ENCODE assay signal across 27 mouse cellular contexts in the genomic region with DNA sequence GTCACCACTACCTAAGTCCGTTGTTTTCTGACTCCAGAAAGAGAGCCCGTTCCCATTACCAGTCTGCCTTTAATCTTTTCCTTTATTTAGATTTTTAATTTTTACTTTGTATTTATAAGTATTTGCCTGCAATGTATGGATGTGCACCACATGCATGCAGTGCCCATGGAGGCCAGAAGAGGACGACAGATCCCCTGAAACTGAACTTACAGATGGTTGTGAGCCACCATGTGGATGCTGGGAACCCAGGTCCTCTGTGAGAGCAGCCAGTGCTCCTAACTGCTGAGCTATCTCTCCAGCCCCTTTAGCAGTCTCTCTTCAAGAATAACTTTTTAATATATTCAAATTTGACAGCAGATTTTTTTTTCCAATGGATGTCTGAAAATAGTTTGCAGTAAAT.
A peak's percentile ranks its signal among the peaks of the same experiment; 100 is the strongest.
DNase-seq lines count a peak whose midpoint lies in the region; ATAC-seq and TF ChIP-seq lines count a peak whose summit lies in the region.
"Had no signal": no experiment of that assay in that cellular context is flagged by ENCODE, and none has a peak within 500 bp of the region (broad histone marks: within the 10 kb centered on the region; RNA-seq: fewer than 3 reads in every experiment).

No protein-coding gene starts in this region.

- no peaks in the 10 kb centered on the region for H3K36me3 ChIP-seq in kidney, postnatal 0 days (ENCODE audit: insufficient read depth, low read length)
- H3K36me3 ChIP-seq in ES-Bruce4 (ENCODE audit: control insufficient read depth, insufficient read depth, low read length, poor library complexity, severe bottlenecking), result no peaks in the 10 kb centered on the region
- H3K36me3 ChIP-seq: liver, embryonic 12.5 days had no signal

- no peak for ATAC-seq in kidney, postnatal 0 days (replicated peaks; ENCODE audit: low FRiP score, low read depth)
- ATAC-seq: forebrain, embryonic 13.5 days; liver, embryonic 12.5 days; liver, postnatal 0 days; lung, postnatal 0 days had no signal

- 92% methylated on average over 3 of the region's 3 CpGs for WGBS in kidney, postnatal 0 days

- no peaks in the 10 kb centered on the region for H3K4me1 ChIP-seq in kidney, postnatal 0 days (replicated peaks; ENCODE audit: insufficient read depth, low read length)
- H3K4me1 ChIP-seq in ES-Bruce4 (ENCODE audit: control insufficient read depth, insufficient read depth, low read length), result no peaks in the 10 kb centered on the region
- H3K4me1 ChIP-seq: forebrain, embryonic 13.5 days; hindbrain, embryonic 13.5 days; liver, embryonic 12.5 days; megakaryocyte, embryonic 14.5 days; midbrain, embryonic 12.5 days; neural tube, embryonic 15.5 days; stomach, embryonic 15.5 days had no signal

- intact Hi-C loops in gastrocnemius, adult 2 months (cut with DNase I), result no loop called here

- TF ChIP-seq POLR2A in ES-Bruce4 (IDR thresholded peaks at IDR 0.05; ENCODE audit: insufficient read depth, low read length), result no peak

- no peaks in the 10 kb centered on the region for H3K27me3 ChIP-seq in kidney, postnatal 0 days (ENCODE audit: insufficient read depth, low read length)
- no peaks in the 10 kb centered on the region for H3K27me3 ChIP-seq in ES-Bruce4 (ENCODE audit: control insufficient read depth, insufficient read depth, low read length, poor library complexity, severe bottlenecking)
- H3K27me3 ChIP-seq: forebrain, embryonic 13.5 days; heart, embryonic 15.5 days; hindbrain, embryonic 13.5 days; liver, embryonic 12.5 days; megakaryocyte, embryonic 14.5 days; midbrain, embryonic 12.5 days; neural tube, embryonic 15.5 days; stomach, embryonic 15.5 days had no signal

- no peak for DNase-seq in gastrocnemius, adult 2 months
- DNase-seq in gastrocnemius, adult 18-20 months (ENCODE audit: low spot score), result no peak
- no peak for DNase-seq in kidney, postnatal 0 days (ENCODE audit: low spot score)
- no peak for DNase-seq in kidney, postnatal 25 days
- DNase-seq in R1 (ENCODE audit: low read depth, low spot score), result peak; percentile 59
- DNase-seq in retina, embryonic 14.5 days (ENCODE audit: low spot score), result no peak
- no peak for DNase-seq in neural tube, embryonic 10.5 days (ENCODE audit: extremely low spot score, low spot score)
- DNase-seq: adrenal gland, postnatal 36 days; cerebellum, adult 9-10 months; cerebellum, postnatal 36 days; kidney, adult 2 months; left cerebral cortex, postnatal 4 days; liver, postnatal 0 days; lung, postnatal 4 days; right cerebral cortex, postnatal 25 days; thymus, postnatal 14 days had no signal

- H3K9ac ChIP-seq in kidney, postnatal 0 days (ENCODE audit: low read depth, low read length), result no peak overlapping the region
- H3K9ac ChIP-seq in ES-Bruce4 (ENCODE audit: low read depth, poor library complexity, severe bottlenecking), result no peak overlapping the region
- H3K9ac ChIP-seq: forebrain, embryonic 13.5 days; heart, embryonic 15.5 days; hindbrain, embryonic 13.5 days; liver, embryonic 12.5 days; liver, postnatal 0 days; midbrain, embryonic 12.5 days; neural tube, embryonic 15.5 days; stomach, embryonic 15.5 days had no signal

- no peaks in the 10 kb centered on the region for H3K9me3 ChIP-seq in kidney, postnatal 0 days (replicated peaks; ENCODE audit: low read length)
- no peaks in the 10 kb centered on the region for H3K9me3 ChIP-seq in ES-Bruce4 (replicated peaks; ENCODE audit: control insufficient read depth, insufficient read depth, low read length, poor library complexity, severe bottlenecking)
- H3K9me3 ChIP-seq: heart, embryonic 10.5 days; heart, embryonic 15.5 days; hindbrain, embryonic 13.5 days; neural tube, embryonic 15.5 days had no signal

- no peak overlapping the region for H3K4me2 ChIP-seq in kidney, postnatal 0 days (ENCODE audit: low read length)
- H3K4me2 ChIP-seq: forebrain, embryonic 13.5 days; heart, embryonic 15.5 days; hindbrain, embryonic 13.5 days; liver, embryonic 12.5 days; midbrain, embryonic 12.5 days; neural tube, embryonic 15.5 days; stomach, embryonic 15.5 days had no signal

- TF ChIP-seq EP300 in ES-Bruce4 (IDR thresholded peaks at IDR 0.05; ENCODE audit: insufficient read depth, low read depth, low read length), result no peak

- H3K27ac ChIP-seq in gastrocnemius, adult 2 months, result no peak overlapping the region
- no peak overlapping the region for H3K27ac ChIP-seq in kidney, postnatal 0 days
- H3K27ac ChIP-seq in ES-Bruce4 (ENCODE audit: insufficient read depth, low read length), result no peak overlapping the region
- H3K27ac ChIP-seq: forebrain, embryonic 13.5 days; heart, embryonic 10.5 days; heart, embryonic 15.5 days; hindbrain, embryonic 13.5 days; liver, embryonic 12.5 days; midbrain, embryonic 12.5 days; neural tube, embryonic 15.5 days; stomach, embryonic 15.5 days had no signal

- no peak overlapping the region for H3K4me3 ChIP-seq in gastrocnemius, adult 2 months
- H3K4me3 ChIP-seq in kidney, postnatal 0 days (replicated peaks; ENCODE audit: low read depth, low read length), result no peak overlapping the region
- H3K4me3 ChIP-seq in ES-Bruce4 (ENCODE audit: low read depth, low read length), result no peak overlapping the region
- H3K4me3 ChIP-seq: forebrain, embryonic 13.5 days; heart, embryonic 10.5 days; heart, embryonic 15.5 days; hindbrain, embryonic 13.5 days; liver, embryonic 12.5 days; megakaryocyte, embryonic 14.5 days; midbrain, embryonic 12.5 days; neural tube, embryonic 15.5 days; stomach, embryonic 15.5 days had no signal

- TF ChIP-seq CTCF in gastrocnemius, adult 2 months (IDR thresholded peaks at IDR 0.05), result peak; percentile 28
- TF ChIP-seq CTCF in kidney, postnatal 0 days (IDR thresholded peaks at IDR 0.05; ENCODE audit: low read depth), result 0 out of 2 replicates have a peak, but pooled peaks have one; percentile 10
- TF ChIP-seq CTCF in ES-Bruce4 (IDR thresholded peaks at IDR 0.05; ENCODE audit: low read depth, low read length), result peak; percentile 30
